Mouse (Mus musculus): ENCODE measurements at regions not wholly inside any gene's neighbourhood (a gene's known extent, or its start where the extent isn't known, plus 50 kb on each side); places are given as distances from the start of the nearest gene placed in this dataset.

DNA sequence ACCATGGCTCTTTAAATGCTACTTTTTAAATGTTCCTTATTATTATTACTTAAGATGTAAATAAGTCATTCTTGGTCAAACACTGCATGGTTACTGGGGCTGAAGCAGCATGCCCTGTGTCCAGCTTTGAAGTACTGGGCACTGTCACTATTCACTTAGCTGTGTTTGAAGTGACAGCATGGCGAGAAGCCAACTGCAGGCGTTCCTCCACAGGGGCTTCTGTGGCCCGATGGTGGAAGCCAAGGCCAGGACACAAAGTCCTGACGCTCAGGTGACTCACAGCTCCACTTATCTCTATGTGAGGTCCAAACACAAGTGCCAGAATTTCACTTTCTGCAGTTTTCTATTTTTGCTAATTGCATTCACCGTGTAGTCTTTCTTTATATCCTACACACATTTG, 65.3 kb downstream of the Cdca7 start:
- no peak for DNase-seq (ENCODE audit: low spot score in 2 of 2)

DNA sequence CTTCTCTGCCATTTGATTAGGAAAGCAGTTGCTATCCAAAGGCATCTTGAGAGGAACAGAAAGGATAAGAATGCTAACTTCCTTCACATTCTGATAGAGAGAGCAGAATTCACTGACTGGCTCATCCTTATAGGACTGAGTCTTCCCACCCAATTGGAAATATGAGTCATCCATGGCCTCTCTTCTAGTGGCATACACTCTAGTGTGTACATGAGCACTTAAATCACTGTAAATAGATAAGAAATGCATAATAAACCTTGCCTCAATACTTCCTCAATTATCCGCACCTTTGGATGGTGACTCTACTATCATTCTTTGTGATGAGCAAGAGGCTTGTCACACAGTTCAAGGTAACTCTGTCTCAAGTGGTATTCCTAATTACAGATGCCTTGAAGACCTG, 69.5 kb downstream of the Cdca7 start:
- DNase-seq (ENCODE audit: low spot score in 2 of 2), result no peak

DNA sequence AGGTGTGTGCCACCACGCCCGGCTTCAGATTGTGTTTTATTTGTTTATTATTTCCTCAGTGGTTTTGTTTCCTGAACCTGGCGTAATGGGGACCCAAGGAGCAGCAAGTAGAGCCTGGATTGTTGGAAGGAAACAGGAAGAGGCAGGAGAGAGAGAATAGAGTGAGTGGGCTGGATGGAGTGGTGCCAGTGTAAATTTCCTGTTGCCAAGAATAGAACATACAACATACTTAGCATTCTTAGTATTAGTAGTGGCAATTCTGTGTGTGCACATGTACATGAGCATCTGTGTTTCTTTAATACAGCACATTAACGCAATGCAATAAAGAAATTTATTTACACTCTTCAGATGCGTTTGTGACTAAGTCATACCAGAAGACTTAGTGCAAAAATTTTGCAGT, 70.5 kb downstream of the Cdca7 start:
- DNase-seq (ENCODE audit: low spot score in 2 of 2), result no peak

- DNase-seq (ENCODE audit: low spot score in 2 of 2), result no peak
Measured at GRCm38 (mm10) chr2:72546963-72547362, 71.0 kb downstream of the Cdca7 start.

DNA sequence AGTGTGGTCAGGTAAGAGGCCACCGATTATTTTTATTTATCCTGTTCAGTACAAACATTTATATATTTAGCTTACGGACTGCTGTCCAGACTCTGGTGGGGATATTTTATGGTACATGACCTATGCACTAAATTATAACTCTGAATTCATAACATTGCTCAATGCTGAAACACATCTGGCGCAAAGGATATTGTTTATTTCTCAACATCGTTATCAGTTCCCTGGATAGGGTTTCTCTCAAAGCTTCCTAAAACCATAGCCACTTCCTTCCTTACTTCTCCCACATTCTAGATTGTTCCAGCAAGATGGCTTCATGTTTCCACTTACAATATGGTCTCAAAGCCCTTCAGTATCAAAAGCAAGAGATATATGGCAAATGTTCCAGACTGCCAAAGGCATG, 75.3 kb downstream of the Cdca7 start:
- DNase-seq (ENCODE audit: low spot score in 2 of 2), result no peak

GRCm38 (mm10) chr2:72554603-72555002, 78.6 kb downstream of the Cdca7 start:
- DNase-seq (ENCODE audit: low spot score in 2 of 2), result no peak

DNA sequence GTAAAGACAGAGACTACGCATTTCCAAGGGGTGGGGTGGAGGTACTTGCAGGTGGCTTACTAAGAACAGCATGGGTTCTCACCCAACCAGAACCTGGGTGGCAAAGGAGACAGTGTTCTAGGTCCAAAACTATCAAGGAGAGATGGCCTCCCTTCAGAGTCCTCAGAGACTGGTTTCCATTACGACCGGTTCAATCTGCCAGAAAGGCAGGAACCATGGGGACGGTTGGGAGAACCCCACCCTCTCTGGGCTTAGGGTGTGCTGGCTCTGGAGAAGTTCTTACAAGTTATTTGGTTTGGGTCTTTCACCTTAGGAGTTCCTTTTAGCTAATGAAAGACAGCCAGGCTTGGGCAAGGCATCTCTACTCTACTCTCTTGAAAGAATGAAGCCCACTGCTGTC, 79.2 kb downstream of the Cdca7 start:
- DNase-seq (ENCODE audit: low spot score in 2 of 2), result no peak

DNA sequence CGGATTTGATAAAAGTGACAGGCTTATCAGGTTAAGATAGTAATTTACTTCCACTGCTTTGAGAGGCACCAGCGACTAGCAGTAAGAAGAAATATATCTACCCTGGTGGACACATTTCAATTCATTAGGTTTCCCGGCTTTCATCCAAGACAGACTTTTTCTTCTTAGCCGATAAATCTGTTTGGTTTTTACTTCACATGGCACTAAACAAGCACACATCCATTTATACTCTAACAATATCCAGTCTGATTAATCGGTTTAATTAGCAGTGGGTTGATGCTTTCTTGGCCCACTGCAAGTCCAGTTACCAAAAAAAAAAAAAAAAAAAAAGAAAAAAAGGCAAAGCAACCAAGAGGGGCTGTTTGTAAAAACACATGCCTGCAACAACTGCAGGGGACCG, 79.6 kb downstream of the Cdca7 start:
- DNase-seq (ENCODE audit: low spot score in 2 of 2), result no peak

DNA sequence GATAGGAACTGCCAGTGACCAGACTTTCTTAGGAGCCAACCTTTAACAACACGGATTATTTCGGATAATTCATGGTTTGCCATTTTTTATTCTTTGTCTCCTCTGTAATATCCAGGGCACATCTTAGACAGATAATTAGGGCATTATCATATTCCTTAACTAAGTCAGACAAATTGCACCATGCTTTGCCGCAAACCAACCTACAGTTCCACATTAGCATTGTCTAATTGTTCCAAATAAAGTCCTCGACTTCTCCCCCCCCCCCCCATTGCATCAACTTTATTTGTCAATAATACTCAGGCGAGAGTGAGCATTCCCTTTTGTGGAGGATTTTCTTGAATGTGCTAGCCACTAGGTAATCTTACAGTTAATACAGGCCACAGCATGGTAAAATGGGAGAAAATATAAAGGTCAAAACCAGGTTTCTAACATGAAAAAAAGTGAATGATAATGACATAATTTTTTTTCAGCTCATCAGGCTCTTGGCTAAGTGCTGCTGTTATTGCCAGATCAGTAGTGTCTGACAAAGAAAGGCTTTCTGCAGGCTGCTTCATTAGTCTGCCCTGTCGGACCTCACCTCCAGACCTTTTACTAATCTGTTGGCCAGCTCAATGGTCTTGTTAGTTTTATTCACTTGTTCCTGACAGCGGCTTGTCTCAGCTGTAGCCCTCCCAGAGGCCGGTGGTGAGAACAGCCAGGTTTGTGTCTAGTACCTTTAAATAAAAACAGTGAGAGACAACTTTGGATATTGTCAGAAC, 80.3 kb downstream of the Cdca7 start:
- no peak for DNase-seq (ENCODE audit: low spot score in 2 of 2)

- DNase-seq (ENCODE audit: low spot score in 2 of 2), result no peak
Measured at GRCm38 (mm10) chr2:72557161-72557560, 81.2 kb downstream of the Cdca7 start.

DNA sequence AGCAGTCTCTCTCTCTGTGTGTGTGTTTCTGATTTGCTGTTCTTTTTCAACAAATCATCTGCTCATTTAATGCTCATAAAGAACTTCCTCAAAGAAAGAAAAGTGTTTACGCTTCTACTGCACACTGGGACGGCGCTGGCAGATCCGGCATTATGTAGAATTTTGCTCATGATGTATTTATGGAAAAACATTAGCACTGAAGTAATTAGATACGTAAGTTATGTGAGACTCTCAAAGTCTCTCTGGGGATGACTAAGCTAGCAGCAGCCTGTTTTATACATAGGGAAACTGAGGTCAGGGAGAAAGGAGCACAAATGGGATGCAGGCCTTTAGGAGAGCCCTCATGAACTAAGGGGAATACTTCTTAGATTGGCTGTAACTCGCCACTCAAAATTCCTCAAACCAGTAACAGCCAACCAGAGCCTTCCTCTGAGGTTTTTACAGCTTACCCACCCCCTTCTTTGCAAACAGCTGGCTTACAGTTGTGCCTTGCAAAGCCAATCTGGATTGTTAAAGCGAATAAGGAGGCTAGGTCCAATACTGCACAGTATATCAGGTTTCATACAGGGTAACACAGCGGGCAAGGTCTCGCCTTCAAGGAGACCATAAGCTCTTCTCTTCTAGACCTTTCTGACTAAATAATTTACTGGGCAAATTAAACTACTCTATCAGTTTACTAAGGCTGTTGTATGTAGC, 81.8 kb downstream of the Cdca7 start:
- no peak for DNase-seq (ENCODE audit: low spot score in 2 of 2)

- no peak for DNase-seq (ENCODE audit: low spot score in 2 of 2)
Measured at GRCm38 (mm10) chr2:72561383-72561782, 85.4 kb downstream of the Cdca7 start.

- DNase-seq (ENCODE audit: low spot score in 2 of 2), result no peak
Measured at GRCm38 (mm10) chr2:72578322-72578721, 102.4 kb downstream of the Cdca7 start.

DNA sequence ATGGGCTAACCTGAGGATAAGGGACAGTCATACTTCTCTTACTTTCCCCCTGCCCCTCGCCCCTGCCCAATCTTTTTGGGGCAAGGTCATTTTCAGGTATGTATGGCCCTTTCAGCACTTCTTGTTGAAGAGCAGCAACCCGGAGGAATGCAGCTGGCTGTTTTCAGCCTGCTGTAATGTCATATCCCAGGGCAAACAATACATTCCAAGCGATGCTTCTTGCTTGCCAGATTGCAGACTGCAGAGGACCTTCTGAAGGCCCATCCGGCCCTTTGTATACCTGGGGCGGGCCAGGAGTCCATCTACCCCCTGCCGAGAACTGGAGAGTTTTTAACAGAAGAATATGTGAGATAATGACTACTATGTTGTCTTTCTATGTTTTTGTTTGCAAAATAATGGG, 105.2 kb downstream of the Cdca7 start:
- DNase-seq (ENCODE audit: low spot score in 2 of 2), result no peak

GRCm38 (mm10) chr2:72588814-72589213, 112.9 kb downstream of the Cdca7 start:
- DNase-seq (ENCODE audit: low spot score in 2 of 2), result no peak

DNA sequence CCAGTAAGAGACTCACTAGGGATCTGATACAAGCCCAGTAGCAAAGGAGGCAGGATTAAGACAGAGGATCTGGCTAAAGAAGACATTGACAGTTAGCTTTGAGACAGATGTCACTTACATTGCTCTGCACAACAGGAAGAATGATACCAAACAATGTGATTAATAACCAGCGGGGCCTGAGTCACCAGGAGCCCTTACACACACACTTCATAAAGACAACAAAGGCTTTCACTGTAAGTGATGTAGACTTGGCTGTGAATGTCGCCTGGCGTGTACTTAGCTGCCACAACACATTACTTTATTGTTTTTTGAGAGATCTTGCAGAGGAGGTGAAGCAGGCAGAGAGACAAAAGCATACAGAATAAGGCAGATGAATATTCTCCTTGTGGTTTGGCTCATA, 116.1 kb downstream of the Cdca7 start:
- DNase-seq (ENCODE audit: low spot score in 2 of 2), result no peak

DNA sequence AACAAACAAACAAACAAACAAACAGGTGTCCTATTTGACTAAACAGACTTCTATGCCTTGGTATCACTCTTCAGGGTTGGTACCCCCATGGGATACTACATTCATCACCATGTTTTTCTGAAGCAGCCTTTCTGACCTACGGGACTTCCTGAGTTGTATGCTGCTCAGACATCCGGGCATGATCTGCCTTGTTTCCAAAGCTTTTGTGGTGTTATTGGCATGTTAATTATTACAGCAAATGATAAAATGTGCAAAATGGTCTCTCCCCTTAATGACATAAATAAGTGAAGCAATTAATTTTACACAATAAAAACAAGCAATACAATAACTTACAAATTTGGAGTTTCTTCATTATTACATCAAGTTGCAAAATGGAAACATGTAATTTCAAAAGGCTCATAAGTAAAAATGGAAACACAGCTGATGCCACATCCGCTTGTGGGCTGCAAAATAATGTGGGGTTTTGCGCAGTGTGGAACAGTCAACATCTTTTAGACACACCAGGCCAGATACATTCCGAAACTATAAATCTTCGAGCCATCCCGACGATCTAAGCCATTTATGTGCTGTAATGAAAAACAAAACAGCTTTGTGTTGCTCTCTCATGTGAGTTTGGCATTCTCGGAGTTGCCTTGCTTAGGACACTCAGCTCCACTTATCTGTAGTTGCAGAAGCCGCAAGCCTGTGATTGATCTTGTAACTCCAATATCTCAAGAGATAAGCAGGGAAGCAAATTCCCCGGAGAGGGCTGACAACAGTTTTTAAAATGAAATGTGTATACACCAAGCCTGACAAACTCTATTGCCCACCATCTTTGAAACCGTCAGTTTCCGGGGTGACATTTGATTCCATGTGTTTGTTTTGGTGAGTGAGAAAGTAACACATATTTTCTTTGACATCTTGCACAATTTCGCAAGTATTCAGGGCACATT, 121.3 kb downstream of the Cdca7 start:
- no peak for DNase-seq (ENCODE audit: low spot score in 2 of 2)

- DNase-seq (ENCODE audit: low spot score in 2 of 2), result no peak
Measured at GRCm38 (mm10) chr2:72597941-72598340, 122.0 kb downstream of the Cdca7 start.

- no peak for DNase-seq (ENCODE audit: low spot score in 2 of 2)
Measured at GRCm38 (mm10) chr2:72600723-72601122, 124.8 kb downstream of the Cdca7 start.

GRCm38 (mm10) chr2:72602152-72602551, 126.2 kb downstream of the Cdca7 start:
- no peak for DNase-seq (ENCODE audit: low spot score in 2 of 2)

GRCm38 (mm10) chr2:72612221-72612620, 136.3 kb downstream of the Cdca7 start:
- DNase-seq (ENCODE audit: low spot score in 2 of 2), result no peak

DNA sequence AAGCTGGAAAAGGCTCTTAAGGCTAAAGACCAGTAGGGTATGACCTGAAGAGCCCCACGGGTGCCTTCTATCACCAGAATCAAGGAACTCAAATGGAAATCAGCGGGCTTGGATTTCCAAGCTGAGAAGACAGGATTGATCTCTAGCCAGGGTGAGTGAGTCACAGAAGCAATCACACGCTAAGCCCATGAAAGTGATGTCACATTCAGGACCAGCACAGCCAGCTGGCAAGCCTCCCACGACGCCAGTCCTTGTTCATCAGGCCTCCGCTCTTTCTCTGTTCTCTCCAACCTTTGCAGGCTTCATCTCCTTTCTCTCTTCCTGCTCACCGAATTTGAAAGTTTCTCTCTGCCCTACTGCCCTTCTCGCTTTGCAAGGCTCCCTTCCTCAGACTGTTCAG, 138.3 kb downstream of the Cdca7 start:
- no peak for DNase-seq (ENCODE audit: low spot score in 2 of 2)

Data from natural killer cell, adult 2 months (primary cell).